Mouse (Mus musculus): ENCODE data around the gene Vmn1r120. TPM values are rescaled to one million over a fixed set of nuclear protein-coding genes. Genes with fewer than 3 reads are reported as not detected.

The Vmn1r120 gene
- not detected for total RNA-seq (2023)

DNA sequence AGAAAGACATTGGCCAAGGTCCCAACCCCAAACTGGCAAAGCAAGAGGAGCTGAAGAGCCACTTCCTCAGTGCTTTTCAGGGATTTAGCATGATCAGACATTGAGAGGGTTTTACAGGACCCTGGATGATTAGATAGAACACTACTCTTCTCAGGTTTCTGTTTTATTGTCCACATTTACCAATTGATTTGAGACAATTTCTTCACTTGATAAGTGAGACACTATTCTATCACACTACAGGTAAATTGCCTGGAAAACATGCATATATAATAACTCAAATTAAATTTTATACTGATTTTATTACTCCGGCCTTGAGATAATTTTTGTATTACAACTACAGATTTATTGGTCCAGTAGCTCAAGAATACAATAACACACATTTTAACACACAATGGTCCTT lies at the start of gene Vmn1r120:
Gene Vmn1r120 (minus strand): TSS at position 101 of the 400 bp plus-strand sequence.

GRCm38 (mm10) chr7:21098413-21098812 lies 44.8 kb upstream of the Vmn1r120 start, which contains the start of gene Vmn1r121:
TSS of gene Vmn1r121 (minus strand) at chr7:21098513.

DNA sequence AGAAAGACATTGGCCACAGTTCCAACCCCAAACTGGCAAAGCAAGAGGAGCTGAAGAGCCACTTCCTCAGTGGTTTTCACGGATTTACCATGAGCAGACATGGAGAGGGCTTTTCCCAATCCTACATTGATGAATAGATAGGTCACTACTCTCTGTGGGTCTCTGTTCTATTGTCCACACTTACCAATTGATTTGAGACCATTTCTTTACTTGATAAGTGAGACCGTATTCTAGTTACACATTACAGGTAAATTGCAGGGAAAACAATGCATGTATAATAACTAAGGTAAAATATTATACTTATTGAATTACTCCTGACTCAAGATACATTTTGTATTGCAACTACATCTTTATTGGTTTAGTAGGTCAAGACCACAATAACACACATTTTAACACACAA lies 41.2 kb downstream of the Vmn1r120 start, which contains the start of gene Vmn1r119:
Gene Vmn1r119 (minus strand): TSS at position 101 of the 400 bp plus-strand sequence.

Other genes starting within 250 kb of the Vmn1r120 start
- gene Vmn1r114, start 241.6 kb downstream of the Vmn1r120 start, total RNA-seq (2023): not detected
- gene Vmn1r115, start 208.8 kb downstream of the Vmn1r120 start, total RNA-seq (2023): not detected
- not detected for gene Vmn1r116, start 181.5 kb downstream of the Vmn1r120 start, total RNA-seq (2023)
- not detected for gene Vmn1r117, start 169.7 kb downstream of the Vmn1r120 start, total RNA-seq (2023)
- gene Vmn1r118, start 141.4 kb downstream of the Vmn1r120 start, total RNA-seq (2023): not detected
- not detected for gene Vmn1r119, start 41.3 kb downstream of the Vmn1r120 start, total RNA-seq (2023)
- gene Vmn1r121, start 44.7 kb upstream of the Vmn1r120 start, total RNA-seq (2023): not detected
- gene Vmn1r122, start 80.3 kb upstream of the Vmn1r120 start, total RNA-seq (2023): not detected
- not detected for gene Vmn1r123, start 108.4 kb upstream of the Vmn1r120 start, total RNA-seq (2023)
- not detected for gene Gm5157, start 136.6 kb upstream of the Vmn1r120 start, total RNA-seq (2023)
- gene Vmn1r124, start 206.8 kb upstream of the Vmn1r120 start, total RNA-seq (2023): not detected
- not detected for gene Vmn1r125, start 218.4 kb upstream of the Vmn1r120 start, total RNA-seq (2023)
- not detected for gene Vmn1r126, start 247.7 kb upstream of the Vmn1r120 start, total RNA-seq (2023)

Data from monocyte, adult 59 days (primary cell).